Mouse (Mus musculus) megakaryocyte, embryonic 14.5 days (primary cell): ENCODE measurements around the gene Kiss1r.

ENCODE experiments used
- FLI1 ChIP-seq: IDR thresholded peaks from 2 replicates; pipeline ENCODE4 v1.6.1; 2012; ENCODE audit warnings: low read length, inconsistent platforms, mixed read lengths
- GATA1 ChIP-seq: IDR thresholded peaks from 3 replicates; pipeline ENCODE4 v1.6.1; 2012; ENCODE audit warnings: mixed read lengths, low read length, inconsistent platforms, borderline replicate concordance

- no peak for TF ChIP-seq GATA1
- TF ChIP-seq FLI1 = no peak
Observed at GRCm38 (mm10) chr10:79970415-79971182, 53.8 kb downstream of the Kiss1r start, which contains the start of gene Grin3b.
